Mouse (Mus musculus): ENCODE data around the gene Rtp4. TPM values are rescaled to one million over a fixed set of nuclear protein-coding genes. Genes with fewer than 3 reads are reported as not detected.

Rtp4 gene
- polyA plus RNA-seq, 1 experiment from 2014 or later, result 3.0 TPM

- WGBS, result 87% methylated on average over 4 of the region's 4 CpGs
- ATAC-seq (ENCODE audit: insufficient number of reproducible peaks, insufficient read depth, low FRiP score, low TSS enrichment), result no peak
- no peaks in the 10 kb centered on the region for H3K9me3 ChIP-seq
- no peak overlapping the region for H3K9ac ChIP-seq
- H3K27me3 ChIP-seq, result no peaks in the 10 kb centered on the region
- H3K4me2 ChIP-seq (replicated peaks), result no peak overlapping the region
- H3K4me3 ChIP-seq, result no peak overlapping the region
- no peaks in the 10 kb centered on the region for H3K36me3 ChIP-seq
- no peaks in the 10 kb centered on the region for H3K4me1 ChIP-seq
- no peak overlapping the region for H3K27ac ChIP-seq
Measured at GRCm38 (mm10) chr16:23547783-23548182, 27.7 kb downstream of the Rtp4 start.

DNA sequence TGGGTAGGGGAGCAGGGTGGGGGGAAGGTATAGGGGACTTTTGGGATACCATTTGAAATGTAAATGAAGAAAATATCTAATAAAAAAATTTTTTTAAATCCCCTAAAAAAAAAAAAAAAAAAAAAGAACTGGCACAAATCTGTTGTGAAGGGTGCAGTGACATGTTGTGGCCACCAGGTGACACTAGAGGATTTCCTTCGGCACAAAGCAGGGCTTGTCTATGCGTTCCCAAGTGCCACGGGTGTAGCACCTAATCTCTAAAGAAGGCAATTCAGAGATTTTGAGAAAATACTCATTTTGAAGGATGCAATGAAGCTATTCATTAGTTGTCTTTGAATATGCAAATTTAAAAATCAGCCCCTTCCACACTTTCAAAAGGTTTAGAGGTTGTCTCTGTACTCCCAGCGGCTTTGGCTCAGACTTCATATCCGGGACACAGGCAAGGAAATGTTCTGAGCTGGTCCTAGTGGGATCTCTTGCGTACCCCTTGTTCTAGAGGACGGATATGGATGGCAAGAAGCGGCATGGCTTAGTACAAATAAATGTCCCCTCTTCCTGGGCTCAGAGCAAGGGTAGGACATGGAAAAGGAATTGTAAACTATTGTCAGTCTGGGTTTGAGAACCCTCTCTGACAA, 30.4 kb downstream of the Rtp4 start:
- H3K9ac ChIP-seq, result no peak overlapping the region
- WGBS, result 47% methylated on average over 8 of the region's 8 CpGs
- H3K4me3 ChIP-seq, result no peak overlapping the region
- ATAC-seq (ENCODE audit: insufficient number of reproducible peaks, insufficient read depth, low FRiP score, low TSS enrichment), result no peak
- no peak overlapping the region for H3K27ac ChIP-seq
- no peaks in the 10 kb centered on the region for H3K36me3 ChIP-seq
- no peak overlapping the region for H3K4me2 ChIP-seq (replicated peaks)
- no peaks in the 10 kb centered on the region for H3K4me1 ChIP-seq
- no peaks in the 10 kb centered on the region for H3K9me3 ChIP-seq
- H3K27me3 ChIP-seq, result no peaks in the 10 kb centered on the region

GRCm38 (mm10) chr16:23550981-23551582, 31.0 kb downstream of the Rtp4 start:
- Histone ChIP-seq H3K4me2 (replicated peaks) (no peak overlapping the region), H3K9ac (no peak overlapping the region), H3K36me3 (no peaks in the 10 kb centered on the region), H3K27ac (no peak overlapping the region), H3K9me3 (no peaks in the 10 kb centered on the region), H3K4me1 (no peaks in the 10 kb centered on the region), H3K27me3 (no peaks in the 10 kb centered on the region), H3K4me3 (no peak overlapping the region)
- ATAC-seq (ENCODE audit: insufficient number of reproducible peaks, insufficient read depth, low FRiP score, low TSS enrichment), result no peak
- 87% methylated on average over 18 of the region's 18 CpGs for WGBS

DNA sequence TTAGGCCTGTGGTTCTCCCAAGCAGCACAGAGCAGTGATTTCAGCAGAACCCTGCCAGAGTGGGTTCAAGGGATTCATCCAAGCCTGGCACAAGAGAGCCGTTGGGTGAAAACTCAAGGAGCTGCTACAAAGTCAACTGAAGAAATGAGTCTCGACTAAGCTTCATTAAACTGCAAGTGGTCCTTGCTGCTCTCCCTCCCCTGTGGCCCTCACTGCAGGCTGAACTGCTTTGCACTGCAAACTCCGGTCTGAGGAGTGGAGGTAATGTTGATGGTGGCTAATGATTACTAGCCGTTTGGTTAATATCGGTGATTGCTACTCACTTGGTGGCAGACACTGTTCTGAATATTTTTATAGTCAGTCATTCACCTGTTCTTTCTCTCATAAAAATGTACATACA, 34.6 kb downstream of the Rtp4 start:
- Histone ChIP-seq H3K9ac (no peak overlapping the region), H3K36me3 (no peaks in the 10 kb centered on the region), H3K4me3 (no peak overlapping the region), H3K4me2 (replicated peaks) (no peak overlapping the region), H3K27ac (no peak overlapping the region), H3K27me3 (no peaks in the 10 kb centered on the region), H3K4me1 (no peaks in the 10 kb centered on the region), H3K9me3 (no peaks in the 10 kb centered on the region)
- ATAC-seq (ENCODE audit: insufficient number of reproducible peaks, insufficient read depth, low FRiP score, low TSS enrichment), result no peak
- 78% methylated on average over 5 of the region's 5 CpGs for WGBS

- H3K9ac ChIP-seq, result no peak overlapping the region
- WGBS, result 93% methylated on average over 5 of the region's 5 CpGs
- H3K9me3 ChIP-seq, result no peaks in the 10 kb centered on the region
- no peak overlapping the region for H3K4me3 ChIP-seq
- ATAC-seq (ENCODE audit: insufficient number of reproducible peaks, insufficient read depth, low FRiP score, low TSS enrichment), result no peak
- no peaks in the 10 kb centered on the region for H3K36me3 ChIP-seq
- no peak overlapping the region for H3K27ac ChIP-seq
- no peaks in the 10 kb centered on the region for H3K27me3 ChIP-seq
- no peak overlapping the region for H3K4me2 ChIP-seq (replicated peaks)
- no peaks in the 10 kb centered on the region for H3K4me1 ChIP-seq
Measured at GRCm38 (mm10) chr16:23557195-23557594, 37.1 kb downstream of the Rtp4 start.

- Histone ChIP-seq H3K4me3 (no peak overlapping the region), H3K27me3 (no peaks in the 10 kb centered on the region), H3K9ac (no peak overlapping the region), H3K36me3 (no peaks in the 10 kb centered on the region), H3K4me1 (no peaks in the 10 kb centered on the region), H3K9me3 (no peaks in the 10 kb centered on the region), H3K27ac (no peak overlapping the region), H3K4me2 (replicated peaks) (no peak overlapping the region)
- no peak for ATAC-seq (ENCODE audit: insufficient number of reproducible peaks, insufficient read depth, low FRiP score, low TSS enrichment)
- WGBS, result 83% methylated on average over 2 of the region's 2 CpGs
Measured at GRCm38 (mm10) chr16:23557669-23558068, 37.6 kb downstream of the Rtp4 start.

DNA sequence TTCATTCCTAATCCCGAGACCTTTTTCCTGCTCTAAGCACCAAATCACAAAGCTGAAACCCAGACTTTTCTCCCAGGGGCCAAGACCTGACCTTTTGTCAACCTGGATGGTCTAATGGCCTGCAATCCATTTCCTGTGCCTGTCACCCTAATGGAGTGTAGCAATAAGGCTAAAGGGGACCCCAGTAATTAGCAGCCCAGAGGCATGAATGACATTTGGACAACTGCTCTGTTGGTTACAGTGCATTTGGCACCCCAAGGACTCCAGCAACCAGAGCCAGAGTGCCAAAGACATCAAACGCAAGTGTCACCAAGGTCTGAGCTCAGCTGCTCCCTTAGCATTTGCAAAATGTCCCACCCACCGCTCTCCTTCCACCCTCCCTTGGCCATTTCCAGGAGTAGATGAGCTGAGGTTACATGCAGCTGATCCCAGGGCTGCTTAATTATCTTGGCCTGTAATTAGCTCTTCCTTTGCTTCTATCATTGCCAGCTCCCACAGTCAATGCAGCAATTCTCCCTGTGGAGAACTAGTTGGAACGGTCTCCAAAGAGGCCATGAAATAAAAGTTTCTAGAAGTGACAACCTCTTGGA, 48.4 kb downstream of the Rtp4 start:
- Histone ChIP-seq H3K4me1 (no peaks in the 10 kb centered on the region), H3K4me2 (replicated peaks) (no peak overlapping the region), H3K27ac (no peak overlapping the region), H3K9ac (no peak overlapping the region), H3K9me3 (no peaks in the 10 kb centered on the region), H3K36me3 (no peaks in the 10 kb centered on the region), H3K27me3 (no peaks in the 10 kb centered on the region), H3K4me3 (no peak overlapping the region)
- WGBS, result 50% methylated on average over 4 of the region's 4 CpGs
- ATAC-seq (ENCODE audit: insufficient number of reproducible peaks, insufficient read depth, low FRiP score, low TSS enrichment), result no peak

DNA sequence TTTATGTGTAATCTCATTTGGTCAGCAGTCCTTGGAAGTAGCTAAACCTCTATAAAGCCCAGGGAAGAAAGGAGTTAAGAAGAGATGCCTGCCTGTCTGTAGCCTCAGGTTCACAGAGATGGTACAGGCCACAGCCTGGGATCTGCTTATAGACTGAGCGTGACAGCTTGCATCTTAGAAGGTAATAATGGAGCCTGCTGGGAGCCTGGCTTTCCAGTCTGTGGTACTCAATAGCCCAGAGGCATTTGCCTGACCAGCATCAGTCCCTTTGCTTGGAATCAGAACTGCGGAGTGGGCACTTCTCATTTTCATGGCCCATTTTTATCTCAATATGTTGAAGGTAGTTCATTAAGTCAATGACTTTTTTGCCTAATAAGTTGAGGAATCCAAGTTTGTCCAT, 54.5 kb downstream of the Rtp4 start:
- no peaks in the 10 kb centered on the region for H3K4me1 ChIP-seq
- H3K4me3 ChIP-seq, result no peak overlapping the region
- H3K36me3 ChIP-seq, result no peaks in the 10 kb centered on the region
- H3K9ac ChIP-seq, result no peak overlapping the region
- H3K9me3 ChIP-seq, result no peaks in the 10 kb centered on the region
- H3K27ac ChIP-seq, result no peak overlapping the region
- H3K4me2 ChIP-seq (replicated peaks), result no peak overlapping the region
- ATAC-seq (ENCODE audit: insufficient number of reproducible peaks, insufficient read depth, low FRiP score, low TSS enrichment), result no peak
- 82% methylated on average over 2 of the region's 2 CpGs for WGBS
- H3K27me3 ChIP-seq, result no peaks in the 10 kb centered on the region

DNA sequence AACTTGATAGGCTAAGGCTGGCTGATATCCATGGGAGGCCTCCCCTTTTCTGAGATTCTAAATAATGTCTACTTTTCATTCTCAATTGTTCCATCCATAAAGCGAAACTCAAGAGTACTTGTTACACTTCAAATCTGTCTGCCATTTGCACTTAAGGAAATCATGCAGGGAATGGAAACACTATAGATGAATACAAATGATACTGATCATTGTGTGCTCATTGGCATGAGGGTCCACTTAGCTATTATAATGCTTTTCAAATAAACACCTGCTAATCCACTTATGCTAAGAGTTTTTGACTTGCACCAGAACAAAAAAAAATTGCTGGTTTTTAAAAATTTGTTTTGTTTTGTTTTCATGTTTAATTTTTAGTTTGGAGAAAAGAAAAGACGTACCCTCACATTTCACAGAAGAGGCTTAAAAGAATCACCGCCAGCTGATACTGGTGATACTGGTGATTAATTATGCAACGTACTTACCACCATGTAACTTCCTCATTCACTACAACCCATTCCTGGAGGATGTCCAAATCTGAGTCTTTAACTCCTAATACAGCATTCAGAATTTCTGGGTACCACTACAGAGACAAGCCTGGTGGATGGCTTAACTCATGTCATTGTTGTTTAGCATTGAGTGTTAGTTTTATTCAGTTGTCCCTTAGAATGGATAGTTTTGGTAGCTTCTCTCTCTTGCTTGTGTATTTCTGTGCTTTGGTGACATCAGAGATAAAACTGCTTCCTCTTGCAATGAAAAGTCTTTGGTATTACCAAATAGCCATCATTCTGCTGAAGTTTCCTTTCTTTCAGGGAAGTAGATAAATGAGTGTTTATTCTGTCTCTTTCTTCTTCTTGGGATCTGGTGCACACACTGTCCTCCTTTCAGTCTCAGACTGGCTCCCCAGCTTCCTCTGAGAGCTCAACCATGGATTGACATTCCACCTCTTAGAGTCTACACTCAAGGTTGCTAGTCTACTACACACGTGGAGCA, 71.3 kb downstream of the Rtp4 start:
- Histone ChIP-seq H3K36me3 (no peaks in the 10 kb centered on the region), H3K4me1 (no peaks in the 10 kb centered on the region)
- 84% methylated on average over 5 of the region's 5 CpGs for WGBS

DNA sequence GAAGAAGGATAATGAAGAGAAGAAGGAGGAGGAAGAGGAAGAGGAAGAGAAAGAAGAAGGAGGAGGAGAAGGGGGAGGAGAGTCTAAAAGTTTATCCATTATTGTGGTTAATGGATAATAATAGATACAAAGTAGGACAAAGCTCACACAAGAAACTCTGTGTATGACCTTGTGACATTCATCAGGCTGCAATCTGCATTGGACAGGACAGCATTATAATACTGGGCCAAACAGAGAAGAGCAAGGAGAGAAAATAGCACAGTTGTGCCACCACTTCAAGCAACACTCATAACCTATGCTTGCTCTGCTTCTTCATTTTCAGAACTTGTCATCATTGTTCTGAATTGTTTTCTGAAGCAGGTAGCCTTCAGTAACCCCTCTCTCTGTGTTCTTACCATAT, 72.4 kb downstream of the Rtp4 start:
- H3K9me3 ChIP-seq, result no peaks in the 10 kb centered on the region
- ATAC-seq (ENCODE audit: insufficient number of reproducible peaks, insufficient read depth, low FRiP score, low TSS enrichment), result no peak
- H3K36me3 ChIP-seq, result no peaks in the 10 kb centered on the region
- H3K4me1 ChIP-seq, result no peaks in the 10 kb centered on the region
- H3K27me3 ChIP-seq, result no peaks in the 10 kb centered on the region
- H3K9ac ChIP-seq, result no peak overlapping the region
- no peak overlapping the region for H3K4me2 ChIP-seq (replicated peaks)
- H3K4me3 ChIP-seq, result no peak overlapping the region
- H3K27ac ChIP-seq, result no peak overlapping the region

More for the DNA sequence above, 71.3 kb downstream of the Rtp4 start:
- no peak overlapping the region for H3K4me2 ChIP-seq (replicated peaks)
- H3K27ac ChIP-seq, result no peak overlapping the region
- no peak for ATAC-seq (ENCODE audit: insufficient number of reproducible peaks, insufficient read depth, low FRiP score, low TSS enrichment)
- no peak overlapping the region for H3K9ac ChIP-seq
- no peaks in the 10 kb centered on the region for H3K27me3 ChIP-seq
- H3K9me3 ChIP-seq, result no peaks in the 10 kb centered on the region
- H3K4me3 ChIP-seq, result no peak overlapping the region

- no peaks in the 10 kb centered on the region for H3K36me3 ChIP-seq
- H3K4me2 ChIP-seq (replicated peaks), result no peak overlapping the region
- H3K27ac ChIP-seq, result no peak overlapping the region
- H3K27me3 ChIP-seq, result no peaks in the 10 kb centered on the region
- no peak overlapping the region for H3K4me3 ChIP-seq
- WGBS, result 82% methylated on average over 3 of the region's 3 CpGs
- H3K9ac ChIP-seq, result no peak overlapping the region
- no peaks in the 10 kb centered on the region for H3K4me1 ChIP-seq
- ATAC-seq (ENCODE audit: insufficient number of reproducible peaks, insufficient read depth, low FRiP score, low TSS enrichment), result no peak
- H3K9me3 ChIP-seq, result no peaks in the 10 kb centered on the region
Measured at GRCm38 (mm10) chr16:23596696-23597095, 76.6 kb downstream of the Rtp4 start.

All from embryonic facial prominence, embryonic 12.5 days (tissue).